Mouse (Mus musculus): ENCODE measurements around the gene Stk33.

Gene Stk33

GRCm38 (mm10) chr7:109241313-109241712 lies 197.6 kb downstream of the Stk33 start:
- no peak for DNase-seq (ENCODE audit: low read depth, low spot score)

- DNase-seq (ENCODE audit: low read depth, low spot score) = no peak
Observed at GRCm38 (mm10) chr7:109239346-109239745, 199.5 kb downstream of the Stk33 start.

GRCm38 (mm10) chr7:109238724-109239123 lies 200.2 kb downstream of the Stk33 start:
- no peak for DNase-seq (ENCODE audit: low read depth, low spot score)

GRCm38 (mm10) chr7:109234882-109235640 lies 203.8 kb downstream of the Stk33 start:
- DNase-seq (ENCODE audit: low read depth, low spot score) = no peak

- no peak for DNase-seq (ENCODE audit: low read depth, low spot score)
Observed at GRCm38 (mm10) chr7:109234476-109234875, 204.4 kb downstream of the Stk33 start.

- no peak for DNase-seq (ENCODE audit: low read depth, low spot score)
Observed at GRCm38 (mm10) chr7:109231881-109232321, 207.0 kb downstream of the Stk33 start.

- DNase-seq (ENCODE audit: low read depth, low spot score) = no peak
Observed at GRCm38 (mm10) chr7:109231307-109231706, 207.6 kb downstream of the Stk33 start.

GRCm38 (mm10) chr7:109230806-109231205 lies 208.1 kb downstream of the Stk33 start:
- DNase-seq (ENCODE audit: low read depth, low spot score) = no peak

All from c-Kit-negative CD71-positive TER-119-positive erythroid progenitor cells, embryonic 14.5 days (primary cell).